8 mouse cellular contexts compared by ENCODE assay signal in the genomic region with DNA sequence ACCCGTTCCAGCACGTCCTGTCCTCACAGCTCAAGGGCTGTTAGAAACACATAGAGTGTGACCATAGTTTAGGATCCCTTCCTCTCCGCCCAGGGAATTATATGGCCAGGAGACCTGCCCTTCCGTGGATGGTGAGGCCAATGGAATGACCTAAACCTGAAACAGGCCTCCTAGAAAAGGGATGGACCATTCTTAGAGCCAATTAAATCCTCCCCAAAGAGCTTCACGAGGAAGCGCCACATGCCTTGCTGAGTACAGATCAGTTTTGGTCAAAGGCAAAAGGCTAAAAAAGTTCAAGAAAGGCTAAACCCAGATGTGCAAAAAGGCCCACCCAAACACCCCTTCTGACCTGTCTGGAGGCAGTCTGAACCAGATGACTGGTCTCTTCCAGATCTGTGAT. TPM values are rescaled to one million over a fixed set of nuclear protein-coding genes. Genes with fewer than 3 reads are reported as not detected.
DNase-seq lines count a peak whose midpoint lies in the region; ATAC-seq lines count a peak whose summit lies in the region.

No protein-coding gene starts in this region.

- WGBS in heart, embryonic 13.5 days: 33% methylated on average over 6 of the region's 6 CpGs
- 30% methylated on average over 6 of the region's 6 CpGs for WGBS in embryonic facial prominence, embryonic 15.5 days
- 34% methylated on average over 6 of the region's 6 CpGs for WGBS in intestine, embryonic 16.5 days

- H3K27ac ChIP-seq in heart, embryonic 13.5 days (replicated peaks): no peak overlapping the region
- H3K27ac ChIP-seq in embryonic facial prominence, embryonic 15.5 days (replicated peaks): no peak overlapping the region
- H3K27ac ChIP-seq in intestine, embryonic 16.5 days (ENCODE audit: low read length): no peak overlapping the region

- no peaks in the 10 kb centered on the region for H3K36me3 ChIP-seq in heart, embryonic 13.5 days
- H3K36me3 ChIP-seq in embryonic facial prominence, embryonic 15.5 days: no peaks in the 10 kb centered on the region
- no peaks in the 10 kb centered on the region for H3K36me3 ChIP-seq in intestine, embryonic 16.5 days (ENCODE audit: control insufficient read depth, insufficient read depth, low read length)

- peak overlapping the region; percentile 94 for H3K4me2 ChIP-seq in heart, embryonic 13.5 days
- H3K4me2 ChIP-seq in embryonic facial prominence, embryonic 15.5 days (replicated peaks): peak overlapping the region; percentile 91
- peak overlapping the region; percentile 84 for H3K4me2 ChIP-seq in intestine, embryonic 16.5 days (ENCODE audit: low read depth, low read length)

- no peak for DNase-seq in heart, adult 9 months (ENCODE audit: low spot score in 2 of 2)
- DNase-seq in neural tube, embryonic 10.5 days (ENCODE audit: extremely low spot score, low spot score): peak; percentile 15
- no peak for DNase-seq in cerebellum, adult 8-10 months
- DNase-seq in urinary bladder, postnatal 14 days (ENCODE audit: low spot score): no peak
- DNase-seq in natural killer cell, adult 2 months (ENCODE audit: low spot score in 2 of 2): no peak

- ATAC-seq in heart, embryonic 13.5 days (ENCODE audit: extremely low read depth, insufficient number of reproducible peaks, low FRiP score, low TSS enrichment): no peak
- no peak for ATAC-seq in embryonic facial prominence, embryonic 15.5 days (ENCODE audit: insufficient number of reproducible peaks, low FRiP score, low TSS enrichment, low read depth)
- ATAC-seq in intestine, embryonic 16.5 days: no peak

- H3K4me3 ChIP-seq in heart, embryonic 13.5 days: peak overlapping the region; percentile 61
- peak overlapping the region; percentile 51 for H3K4me3 ChIP-seq in embryonic facial prominence, embryonic 15.5 days (replicated peaks)
- peak overlapping the region; percentile 51 for H3K4me3 ChIP-seq in intestine, embryonic 16.5 days (ENCODE audit: low read length)

- peaks cover 25% of the 10 kb centered on the region for H3K4me1 ChIP-seq in heart, embryonic 13.5 days
- H3K4me1 ChIP-seq in embryonic facial prominence, embryonic 15.5 days: peaks cover 22% of the 10 kb centered on the region
- peaks cover 16% of the 10 kb centered on the region for H3K4me1 ChIP-seq in intestine, embryonic 16.5 days (ENCODE audit: control insufficient read depth, insufficient read depth, low read length)

- peak overlapping the region; percentile 54 for H3K9ac ChIP-seq in heart, embryonic 13.5 days
- H3K9ac ChIP-seq in embryonic facial prominence, embryonic 15.5 days: no peak overlapping the region
- H3K9ac ChIP-seq in intestine, embryonic 16.5 days (ENCODE audit: low read depth, low read length): peak overlapping the region; percentile 39; the same call in 1 of the 2 replicates

- peaks cover 44% of the 10 kb centered on the region for H3K27me3 ChIP-seq in heart, embryonic 13.5 days (replicated peaks)
- peaks cover 35% of the 10 kb centered on the region for H3K27me3 ChIP-seq in embryonic facial prominence, embryonic 15.5 days
- peaks cover 41% of the 10 kb centered on the region for H3K27me3 ChIP-seq in intestine, embryonic 16.5 days (replicated peaks; ENCODE audit: control insufficient read depth, insufficient read depth, low read length)

- H3K9me3 ChIP-seq in heart, embryonic 13.5 days: no peaks in the 10 kb centered on the region
- H3K9me3 ChIP-seq in embryonic facial prominence, embryonic 15.5 days (replicated peaks): no peaks in the 10 kb centered on the region
- H3K9me3 ChIP-seq in intestine, embryonic 16.5 days (ENCODE audit: control insufficient read depth, low read length): no peaks in the 10 kb centered on the region

RNA-seq across cellular contexts. Expression of gene Wnt2, which starts 1.9 kb away (rescaled TPM):
- 6.8 and 11.5 TPM in 2 replicates for polyA plus RNA-seq in heart, embryonic 13.5 days (2015; fragmentation: Nextera tagmentation; extraction: Ambion mirVana)
- 6.4 and 7.3 TPM in 2 replicates for polyA plus RNA-seq in embryonic facial prominence, embryonic 15.5 days (2015; fragmentation: Nextera tagmentation; extraction: Ambion mirVana)
- 0.33 and 0.44 TPM in 2 replicates for polyA plus RNA-seq in intestine, embryonic 16.5 days (2015; fragmentation: Nextera tagmentation; extraction: Ambion mirVana)
